Mouse (Mus musculus) midbrain, postnatal 0 days (tissue): ENCODE measurements around the gene Serpinh1. TPM values are rescaled to one million over a fixed set of nuclear protein-coding genes. Genes with fewer than 3 reads are reported as not detected.

ENCODE experiments used
- ATAC-seq: fragments of 200-750 bp; cut with Nextera tagmentation; 2 replicates; pipeline ENCODE4 v1.8.0; 2017; ENCODE audit warnings: moderate number of reproducible peaks, mild to moderate bottlenecking, moderate TSS enrichment, moderate library complexity; ENCODE audit not compliant: low FRiP score
- DNase-seq: peaks from one replicate; pipeline ENCODE4 v3.0.0-alpha.2; 2015; ENCODE audit warnings: low spot score
- H3K27ac ChIP-seq: fragments of 300-500 bp; sonication (generic); 2 replicates; pipeline ENCODE4 v1.5.1; 2014; ENCODE audit warnings: low read depth, mild to moderate bottlenecking, low read length, mixed read lengths
- H3K27me3 ChIP-seq: fragments of 300-500 bp; sonication (generic); 2 replicates; pipeline ENCODE4 v1.6.1; 2014; ENCODE audit warnings: low read length, control low read depth, mixed read lengths; ENCODE audit not compliant: insufficient read depth
- H3K36me3 ChIP-seq: fragments of 300-500 bp; sonication (generic); 2 replicates; pipeline ENCODE4 v1.6.1; 2014; ENCODE audit warnings: low read length, control low read depth, mixed read lengths; ENCODE audit not compliant: insufficient read depth
- H3K4me1 ChIP-seq: fragments of 300-500 bp; sonication (generic); 2 replicates; pipeline ENCODE4 v1.6.1; 2014; ENCODE audit warnings: mild to moderate bottlenecking, control low read depth, antibody characterized with exemption, low read length, mixed read lengths; ENCODE audit not compliant: insufficient read depth
- H3K4me2 ChIP-seq: fragments of 300-500 bp; sonication (generic); 2 replicates; pipeline ENCODE4 v1.6.1; 2014; ENCODE audit warnings: low read depth, mild to moderate bottlenecking, low read length, mixed read lengths; ENCODE audit not compliant: poor library complexity, severe bottlenecking
- H3K4me3 ChIP-seq: fragments of 300-500 bp; sonication (generic); 2 replicates; pipeline ENCODE4 v1.5.1; 2014; ENCODE audit warnings: low read depth, mild to moderate bottlenecking, low read length, moderate library complexity
- H3K9ac ChIP-seq: fragments of 300-500 bp; sonication (generic); replicated peaks from 2 replicates; pipeline ENCODE4 v1.6.1; 2014; ENCODE audit warnings: mild to moderate bottlenecking, low read length, moderate library complexity, mixed read lengths; ENCODE audit not compliant: poor library complexity, severe bottlenecking
- H3K9me3 ChIP-seq: fragments of 300-500 bp; sonication (generic); 2 replicates; pipeline ENCODE4 v1.6.1; 2016; ENCODE audit warnings: low read length, control low read depth
- CTCF ChIP-seq: IDR thresholded peaks from 2 replicates; pipeline ENCODE4 v1.5.1; 2016; ENCODE audit warnings: antibody characterized with exemption, mild to moderate bottlenecking
- WGBS: fragments of 180-500 bp; shearing (Covaris S2); extraction: QIAGEN DNeasy Blood & Tissue Kit; methylation state at CpG from one replicate; pipeline ENCODE4 v1.1.7; 2014; 5-methylcytosine and 5-hydroxymethylcytosine counted together
- polyA plus RNA-seq: library from polyadenylated mRNA; unstranded; fragments of >200 nt; fragmentation: Nextera tagmentation; extraction: Ambion mirVana; gene quantifications from 2 replicates; pipeline ENCODE4 v1.2.1, GENCODE M21; 2015
- total RNA-seq: library from RNA; depleted of rRNA; stranded (reverse); fragments of >200 nt; gene quantifications from 2 replicates; pipeline ENCODE4 v1.2.3, GENCODE M21; 2014

The Serpinh1 gene
- total and polyA plus RNA-seq, 2 experiments from 2014 or later, result 114 to 160 TPM

- ATAC-seq (no peak), DNase-seq (no peak)
- no peak overlapping the region for H3K4me2 ChIP-seq
- H3K36me3 ChIP-seq, result peaks cover 34% of the 10 kb centered on the region
- H3K27ac ChIP-seq, result no peak overlapping the region
- 80% methylated on average over 7 of the region's 7 CpGs for WGBS
- H3K4me1 ChIP-seq, result peaks cover 27% of the 10 kb centered on the region
- no peaks in the 10 kb centered on the region for H3K27me3 ChIP-seq
- H3K9me3 ChIP-seq, result no peaks in the 10 kb centered on the region
- H3K9ac ChIP-seq, result no peak overlapping the region
- no peak for TF ChIP-seq CTCF
- no peak overlapping the region for H3K4me3 ChIP-seq
Observed at GRCm38 (mm10) chr7:99316207-99316606, 36.8 kb downstream of the Serpinh1 start.

DNA sequence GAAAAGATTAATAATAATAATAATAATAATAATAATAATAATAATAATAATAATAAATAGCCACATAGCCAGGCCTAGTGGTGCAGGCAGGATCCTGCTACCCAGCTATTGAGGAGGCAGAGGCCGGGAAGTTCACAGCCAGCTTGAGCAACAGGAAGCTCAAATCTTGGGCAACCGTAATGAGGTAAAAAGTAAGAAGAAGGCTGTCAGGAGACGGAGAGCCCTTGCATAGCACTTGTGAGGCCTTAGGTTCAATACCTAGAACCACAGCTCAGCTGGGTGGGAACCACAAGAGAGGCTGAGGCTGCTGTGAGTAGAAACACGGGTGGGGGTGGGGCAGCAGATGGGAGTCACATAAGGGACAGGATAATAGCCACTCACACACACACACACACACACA, 38.5 kb downstream of the Serpinh1 start:
- Histone ChIP-seq H3K4me1 (peaks cover 27% of the 10 kb centered on the region), H3K4me2 (no peak overlapping the region), H3K9ac (no peak overlapping the region), H3K27ac (no peak overlapping the region), H3K27me3 (no peaks in the 10 kb centered on the region), H3K36me3 (peaks cover 34% of the 10 kb centered on the region), H3K9me3 (no peaks in the 10 kb centered on the region), H3K4me3 (no peak overlapping the region)
- no peak for DNase-seq
- 76% methylated on average over 4 of the region's 4 CpGs for WGBS
- no peak for TF ChIP-seq CTCF
- no peak for ATAC-seq

GRCm38 (mm10) chr7:99313253-99313652, 39.8 kb downstream of the Serpinh1 start:
- Histone ChIP-seq H3K27me3 (no peaks in the 10 kb centered on the region), H3K9ac (no peak overlapping the region; the same call in 1 of the 2 replicates), H3K9me3 (no peaks in the 10 kb centered on the region), H3K4me2 (peak overlapping the region; percentile 20; the same call in 1 of the 2 replicates), H3K36me3 (peaks cover 26% of the 10 kb centered on the region), H3K27ac (peak overlapping the region; percentile 71), H3K4me3 (no peak overlapping the region), H3K4me1 (peaks cover 27% of the 10 kb centered on the region)
- DNase-seq (no peak), ATAC-seq (no peak)
- 42% methylated on average over 8 of the region's 8 CpGs for WGBS
- no peak for TF ChIP-seq CTCF

DNA sequence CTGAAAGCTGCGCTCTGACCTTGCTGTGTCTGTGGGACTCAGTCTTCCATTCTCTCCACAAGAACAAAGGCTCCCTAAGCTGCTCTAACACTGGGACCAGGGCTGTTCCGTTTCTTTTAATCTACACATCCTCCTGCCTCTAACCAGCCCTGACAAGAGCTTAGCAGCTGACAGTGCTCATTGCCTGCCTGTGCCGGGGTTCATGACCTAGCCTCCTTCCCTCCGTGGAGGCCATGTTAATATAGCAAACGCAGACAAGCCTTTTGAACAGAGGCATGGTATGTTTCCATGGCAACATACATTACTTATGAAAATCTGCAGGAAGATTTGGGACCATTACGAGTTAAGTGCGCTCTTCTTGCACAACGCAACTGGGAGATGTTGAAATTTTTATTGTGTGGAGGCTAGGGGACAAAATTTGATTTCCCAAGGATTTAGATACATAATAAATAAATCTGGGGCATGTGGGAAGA, 40.3 kb downstream of the Serpinh1 start:
- peak overlapping the region; percentile 82 for H3K27ac ChIP-seq
- WGBS, result 13% methylated on average over 8 of the region's 8 CpGs
- no peaks in the 10 kb centered on the region for H3K27me3 ChIP-seq
- peak overlapping the region; percentile 26 for H3K4me2 ChIP-seq
- DNase-seq (peak; percentile 68), ATAC-seq (peak; percentile 70)
- no peak for TF ChIP-seq CTCF
- H3K4me3 ChIP-seq, result no peak overlapping the region
- peaks cover 21% of the 10 kb centered on the region for H3K36me3 ChIP-seq
- peaks cover 27% of the 10 kb centered on the region for H3K4me1 ChIP-seq
- no peaks in the 10 kb centered on the region for H3K9me3 ChIP-seq
- peak overlapping the region; percentile 19; the same call in 1 of the 2 replicates for H3K9ac ChIP-seq

DNA sequence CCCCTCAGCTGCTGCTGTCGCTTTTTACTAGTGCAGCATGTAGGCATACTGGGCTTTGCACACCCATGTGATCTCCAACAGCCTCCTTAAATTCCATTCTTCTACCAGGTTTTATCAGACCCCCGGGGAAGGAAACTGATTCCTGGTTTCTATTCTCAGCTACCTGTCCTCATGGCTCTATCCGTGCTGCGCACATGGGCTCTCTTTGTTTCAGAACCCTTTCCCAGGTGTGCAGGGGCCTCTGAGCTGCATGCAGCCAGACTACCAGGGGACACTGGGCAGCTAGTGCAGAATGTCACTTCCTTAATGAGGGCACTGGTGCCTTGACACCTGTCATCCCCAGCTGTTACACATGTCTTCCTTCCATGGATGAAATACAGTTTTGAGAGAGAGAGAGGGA, 41.0 kb downstream of the Serpinh1 start:
- peak overlapping the region; percentile 82 for H3K27ac ChIP-seq
- no peak for TF ChIP-seq CTCF
- ATAC-seq (peak; percentile 39), DNase-seq (peak; percentile 58)
- H3K27me3 ChIP-seq, result no peaks in the 10 kb centered on the region
- no peak overlapping the region; the same call in 1 of the 2 replicates for H3K4me2 ChIP-seq
- peaks cover 30% of the 10 kb centered on the region for H3K4me1 ChIP-seq
- H3K9ac ChIP-seq, result no peak overlapping the region; the same call in 1 of the 2 replicates
- H3K4me3 ChIP-seq, result no peak overlapping the region
- WGBS, result 22% methylated on average over 4 of the region's 4 CpGs
- no peaks in the 10 kb centered on the region for H3K9me3 ChIP-seq
- H3K36me3 ChIP-seq, result peaks cover 16% of the 10 kb centered on the region

GRCm38 (mm10) chr7:99311433-99311832, 41.6 kb downstream of the Serpinh1 start:
- Histone ChIP-seq H3K4me3 (no peak overlapping the region), H3K9me3 (no peaks in the 10 kb centered on the region), H3K9ac (no peak overlapping the region), H3K4me1 (peaks cover 35% of the 10 kb centered on the region), H3K27ac (peak overlapping the region; percentile 82), H3K4me2 (no peak overlapping the region), H3K27me3 (no peaks in the 10 kb centered on the region), H3K36me3 (peaks cover 10% of the 10 kb centered on the region)
- WGBS, result 31% methylated on average over 7 of the region's 7 CpGs
- no peak for TF ChIP-seq CTCF
- DNase-seq (no peak), ATAC-seq (no peak)
